Mouse (Mus musculus): Measurements from ENCODE around the gene Tor4a.

DNA sequence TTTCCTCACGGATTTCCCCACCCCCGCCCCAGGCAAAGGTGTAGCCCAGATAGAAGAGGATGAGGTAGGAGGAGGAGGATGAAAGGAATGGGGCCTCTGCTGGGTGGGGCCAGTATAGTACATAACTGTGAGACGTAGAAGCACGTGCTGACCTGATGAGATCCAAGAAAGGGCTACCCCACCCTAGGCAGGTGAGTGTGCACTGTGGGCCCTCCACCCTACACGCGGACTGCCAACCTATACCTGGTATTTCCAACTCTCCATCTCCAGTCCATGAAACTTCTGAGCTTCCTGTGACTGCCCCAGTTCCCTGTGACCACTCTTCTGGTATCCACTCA is 44.7 kb upstream of the Tor4a start:
- TF ChIP-seq CTCF (conservative IDR thresholded peaks at IDR 0.05; ENCODE audit: insufficient read depth, insufficient read length, low read depth, low read length) (no peak), POLR2A (IDR thresholded peaks at IDR 0.05; ENCODE audit: low read depth, low read length) (no peak)

Measured in kidney, adult 2 months (tissue).